Mouse (Mus musculus): Measurements from ENCODE around the gene Gm14305. TPM values are rescaled to one million over a fixed set of nuclear protein-coding genes. Genes with fewer than 3 reads are reported as not detected.

Gene Gm14305
- polyA plus RNA-seq (2015; fragmentation: Nextera tagmentation; extraction: Ambion mirVana) = 8.0 and 11.8 TPM in 2 replicates

GRCm38 (mm10) chr2:176708051-176708450 lies at the start of gene Gm14305:
Gene Gm14305 (plus strand): TSS chr2:176708328.

GRCm38 (mm10) chr2:176670222-176670621 lies 37.9 kb upstream of the Gm14305 start, which contains the start of gene Zfp973:
Gene Zfp973 (plus strand): TSS chr2:176670522.

Other genes with a start within 250 kb of the Gm14305 start
- 4.5 and 7.7 TPM in 2 replicates for gene Gm14434, start 221.5 kb upstream of the Gm14305 start, polyA plus RNA-seq (2015; fragmentation: Nextera tagmentation; extraction: Ambion mirVana)
- gene Zfp967, start 187.3 kb upstream of the Gm14305 start, polyA plus RNA-seq (2015; fragmentation: Nextera tagmentation; extraction: Ambion mirVana) = not detected in 2 replicates
- 8.3 and 12.1 TPM in 2 replicates for gene Gm14308, start 72.0 kb upstream of the Gm14305 start, polyA plus RNA-seq (2015; fragmentation: Nextera tagmentation; extraction: Ambion mirVana)
- gene Zfp973, start 37.8 kb upstream of the Gm14305 start, polyA plus RNA-seq (2015; fragmentation: Nextera tagmentation; extraction: Ambion mirVana) = 0.67 and 4.9 TPM in 2 replicates
- gene Gm14295, start 90.3 kb downstream of the Gm14305 start, polyA plus RNA-seq (2015; fragmentation: Nextera tagmentation; extraction: Ambion mirVana) = 9.3 and 9.8 TPM in 2 replicates
- not detected in 2 replicates for gene Gm14408, start 122.8 kb downstream of the Gm14305 start, polyA plus RNA-seq (2015; fragmentation: Nextera tagmentation; extraction: Ambion mirVana)
- 2.3 and 4.1 TPM in 2 replicates for gene Gm14296, start 219.5 kb downstream of the Gm14305 start, polyA plus RNA-seq (2015; fragmentation: Nextera tagmentation; extraction: Ambion mirVana)